Mouse (Mus musculus): Measurements from ENCODE around the gene Ccl17.

GRCm38 (mm10) chr8:94821381-94821780, 11.1 kb downstream of the Ccl17 start:
- TF ChIP-seq CTCF (conservative IDR thresholded peaks at IDR 0.05; ENCODE audit: insufficient read depth, insufficient read length, low read depth, low read length) (no peak), POLR2A (IDR thresholded peaks at IDR 0.05; ENCODE audit: low read depth, low read length) (no peak)

Data from kidney, adult 2 months (tissue).